8 mouse cellular contexts compared by ENCODE assay signal in genomic region chr5:100430076-100430390, GRCm38 (mm10). TPM values are rescaled to one million over a fixed set of nuclear protein-coding genes. Genes with fewer than 3 reads are reported as not detected.
DNase-seq lines count a peak whose midpoint lies in the region; ATAC-seq lines count a peak whose summit lies in the region.

No protein-coding gene starts in this region.

- peak; percentile 7; the same call in 1 of the 2 replicates for ATAC-seq in lung, embryonic 16.5 days (ENCODE audit: low read depth)
- ATAC-seq in embryonic facial prominence, embryonic 15.5 days (ENCODE audit: insufficient number of reproducible peaks, low FRiP score, low TSS enrichment, low read depth): no peak
- no peak for ATAC-seq in limb, embryonic 11.5 days (ENCODE audit: insufficient number of reproducible peaks, low FRiP score, low TSS enrichment, low read depth)
- ATAC-seq in neural tube, embryonic 15.5 days (ENCODE audit: low FRiP score): peak; percentile 30; the same call in 1 of the 2 replicates
- ATAC-seq in megakaryocyte-erythroid progenitor cell, adult 5-6 weeks (replicated peaks; ENCODE audit: low FRiP score, low TSS enrichment, poor library complexity, severe bottlenecking): no peak

- DNase-seq in lung, postnatal 25 days (ENCODE audit: low spot score): no peak
- no peak for DNase-seq in limb, embryonic 11.5 days (ENCODE audit: low spot score)
- DNase-seq in cerebellum, postnatal 4 days (ENCODE audit: low spot score in 2 of 2): no peak
- DNase-seq in spleen, adult 18-20 months: no peak

- H3K27me3 ChIP-seq in lung, embryonic 16.5 days (ENCODE audit: control insufficient read depth, insufficient read depth, low read depth, low read length): no peaks in the 10 kb centered on the region
- H3K27me3 ChIP-seq in embryonic facial prominence, embryonic 15.5 days: no peaks in the 10 kb centered on the region
- no peaks in the 10 kb centered on the region for H3K27me3 ChIP-seq in limb, embryonic 11.5 days (ENCODE audit: control insufficient read depth, insufficient read depth, low read length)
- no peaks in the 10 kb centered on the region for H3K27me3 ChIP-seq in neural tube, embryonic 15.5 days (replicated peaks)

- H3K9me3 ChIP-seq in lung, embryonic 16.5 days (ENCODE audit: control insufficient read depth, low read length): no peaks in the 10 kb centered on the region
- H3K9me3 ChIP-seq in embryonic facial prominence, embryonic 15.5 days (replicated peaks): no peaks in the 10 kb centered on the region
- no peaks in the 10 kb centered on the region for H3K9me3 ChIP-seq in limb, embryonic 11.5 days (ENCODE audit: control insufficient read depth, low read length)
- H3K9me3 ChIP-seq in neural tube, embryonic 15.5 days (replicated peaks): no peaks in the 10 kb centered on the region

- H3K4me3 ChIP-seq in lung, embryonic 16.5 days (ENCODE audit: low read length): peak overlapping the region; percentile 85
- H3K4me3 ChIP-seq in embryonic facial prominence, embryonic 15.5 days (replicated peaks): peak overlapping the region; percentile 88
- peak overlapping the region; percentile 58 for H3K4me3 ChIP-seq in limb, embryonic 11.5 days (ENCODE audit: low read depth, low read length)
- peak overlapping the region; percentile 86 for H3K4me3 ChIP-seq in neural tube, embryonic 15.5 days (replicated peaks)

- peak overlapping the region; percentile 88 for H3K27ac ChIP-seq in lung, embryonic 16.5 days (ENCODE audit: low read length)
- H3K27ac ChIP-seq in embryonic facial prominence, embryonic 15.5 days (replicated peaks): peak overlapping the region; percentile 92
- 0 out of 2 replicates have a peak overlapping the region, but pooled peaks have one; percentile 49 for H3K27ac ChIP-seq in limb, embryonic 11.5 days (replicated peaks; ENCODE audit: low read depth, low read length)
- H3K27ac ChIP-seq in neural tube, embryonic 15.5 days (replicated peaks): peak overlapping the region; percentile 90

- H3K36me3 ChIP-seq in lung, embryonic 16.5 days (ENCODE audit: control insufficient read depth, insufficient read depth, low read length): peaks cover 16% of the 10 kb centered on the region
- peaks cover 23% of the 10 kb centered on the region for H3K36me3 ChIP-seq in embryonic facial prominence, embryonic 15.5 days
- peaks cover 12% of the 10 kb centered on the region; the same call in 1 of the 2 replicates for H3K36me3 ChIP-seq in limb, embryonic 11.5 days (ENCODE audit: control insufficient read depth, insufficient read depth, low read length)
- peaks cover 23% of the 10 kb centered on the region for H3K36me3 ChIP-seq in neural tube, embryonic 15.5 days

- 2% methylated on average over 11 of the region's 11 CpGs for WGBS in lung, embryonic 16.5 days
- 5% methylated on average over 11 of the region's 11 CpGs for WGBS in embryonic facial prominence, embryonic 15.5 days
- 4% methylated on average over 11 of the region's 11 CpGs for WGBS in limb, embryonic 11.5 days
- 3% methylated on average over 11 of the region's 11 CpGs for WGBS in neural tube, embryonic 15.5 days

- peak overlapping the region; percentile 95 for H3K9ac ChIP-seq in lung, embryonic 16.5 days (ENCODE audit: low read length)
- peak overlapping the region; percentile 83 for H3K9ac ChIP-seq in embryonic facial prominence, embryonic 15.5 days
- H3K9ac ChIP-seq in limb, embryonic 11.5 days (ENCODE audit: low read length): peak overlapping the region; percentile 90
- H3K9ac ChIP-seq in neural tube, embryonic 15.5 days (replicated peaks): peak overlapping the region; percentile 86

- H3K4me2 ChIP-seq in lung, embryonic 16.5 days (ENCODE audit: low read depth, low read length): peak overlapping the region; percentile 88
- peak overlapping the region; percentile 80 for H3K4me2 ChIP-seq in embryonic facial prominence, embryonic 15.5 days (replicated peaks)
- peak overlapping the region; percentile 65 for H3K4me2 ChIP-seq in limb, embryonic 11.5 days (ENCODE audit: low read depth, severe bottlenecking)
- H3K4me2 ChIP-seq in neural tube, embryonic 15.5 days: peak overlapping the region; percentile 88

- H3K4me1 ChIP-seq in lung, embryonic 16.5 days (replicated peaks; ENCODE audit: control insufficient read depth, insufficient read depth, low read length): peaks cover 26% of the 10 kb centered on the region
- peaks cover 32% of the 10 kb centered on the region for H3K4me1 ChIP-seq in embryonic facial prominence, embryonic 15.5 days
- H3K4me1 ChIP-seq in limb, embryonic 11.5 days (ENCODE audit: control insufficient read depth, insufficient read depth, low read length): peaks cover 15% of the 10 kb centered on the region
- H3K4me1 ChIP-seq in neural tube, embryonic 15.5 days: peaks cover 45% of the 10 kb centered on the region

RNA-seq across cellular contexts. Expression of gene Sec31a, which starts 14.0 kb away (rescaled TPM):
- polyA plus RNA-seq in lung, embryonic 16.5 days (2015; fragmentation: Nextera tagmentation; extraction: Ambion mirVana): 156 and 161 TPM in 2 replicates
- 240 and 257 TPM in 2 replicates for polyA plus RNA-seq in embryonic facial prominence, embryonic 15.5 days (2015; fragmentation: Nextera tagmentation; extraction: Ambion mirVana)
- 136 and 149 TPM in 2 replicates for polyA plus RNA-seq in limb, embryonic 11.5 days (2014; fragmentation: Nextera tagmentation; extraction: Ambion mirVana)
- 89.5 and 105 TPM in 2 replicates for polyA plus RNA-seq in neural tube, embryonic 15.5 days (2015; fragmentation: Nextera tagmentation; extraction: Ambion mirVana)
- total RNA-seq in megakaryocyte-erythroid progenitor cell, adult 5-6 weeks (2014; fragmentation: Nextera tagmentation): 121 and 126 TPM in 2 replicates
- 95.7 and 121 TPM in 2 replicates for total RNA-seq in megakaryocyte-erythroid progenitor cell, adult 5-6 weeks (2017)

Comparison
In these comparisons a context has a peak if more than half of its experiments do, and no peak if none do; other contexts are left out.
1. ATAC-seq: peak in lung, embryonic 16.5 days (single experiment) and neural tube, embryonic 15.5 days (single experiment); none in embryonic facial prominence, embryonic 15.5 days (single experiment), limb, embryonic 11.5 days (single experiment) and megakaryocyte-erythroid progenitor cell, adult 5-6 weeks (single experiment).
2. Peak in every context shown above with its lines, with median percentiles within 50 percentile points of each other: H3K27ac ChIP-seq, H3K4me2 ChIP-seq, H3K4me3 ChIP-seq and H3K9ac ChIP-seq.